Mouse (Mus musculus) heart, embryonic 12.5 days (tissue): ENCODE measurements around the gene Cradd. TPM values are rescaled to one million over a fixed set of nuclear protein-coding genes. Genes with fewer than 3 reads are reported as not detected.

Experiments used
- ATAC-seq: fragments of 200-750 bp; cut with Nextera tagmentation; 2 replicates; pipeline ENCODE4 v1.8.0; 2017; ENCODE audit warnings: moderate TSS enrichment, moderate library complexity; ENCODE audit not compliant: insufficient number of reproducible peaks, low FRiP score
- H3K27ac ChIP-seq: fragments of 300-500 bp; sonication (generic); 2 replicates; pipeline ENCODE4 v1.5.1; 2016; ENCODE audit warnings: mild to moderate bottlenecking, moderate library complexity; ENCODE audit not compliant: poor library complexity, severe bottlenecking
- H3K27me3 ChIP-seq: fragments of 300-500 bp; sonication (generic); replicated peaks from 2 replicates; pipeline ENCODE4 v1.6.1; 2016; ENCODE audit warnings: mild to moderate bottlenecking, moderate library complexity
- H3K36me3 ChIP-seq: fragments of 300-500 bp; sonication (generic); 2 replicates; pipeline ENCODE4 v1.6.1; 2016; ENCODE audit warnings: mild to moderate bottlenecking, moderate library complexity
- H3K4me1 ChIP-seq: fragments of 300-500 bp; sonication (generic); replicated peaks from 2 replicates; pipeline ENCODE4 v1.6.1; 2016; ENCODE audit warnings: mild to moderate bottlenecking
- H3K4me2 ChIP-seq: fragments of 300-500 bp; sonication (generic); 2 replicates; pipeline ENCODE4 v1.6.1; 2016; ENCODE audit warnings: mild to moderate bottlenecking, moderate library complexity
- H3K4me3 ChIP-seq: fragments of 300-500 bp; sonication (generic); 2 replicates; pipeline ENCODE4 v1.5.1; 2016; ENCODE audit warnings: mild to moderate bottlenecking
- H3K9ac ChIP-seq: fragments of 300-500 bp; sonication (generic); 2 replicates; pipeline ENCODE4 v1.6.1; 2016; ENCODE audit warnings: mild to moderate bottlenecking, moderate library complexity
- H3K9me3 ChIP-seq: fragments of 300-500 bp; sonication (generic); replicated peaks from 2 replicates; pipeline ENCODE4 v1.6.1; 2016; ENCODE audit warnings: mild to moderate bottlenecking, moderate library complexity
- WGBS: fragments of 180-500 bp; shearing (Covaris S2); methylation state at CpG from one replicate; pipeline ENCODE4 v1.1.7; 2016; 5-methylcytosine and 5-hydroxymethylcytosine counted together
- polyA plus RNA-seq: library from polyadenylated mRNA; unstranded; fragments of >200 nt; fragmentation: Nextera tagmentation; extraction: Ambion mirVana; gene quantifications from 2 replicates; pipeline ENCODE4 v1.2.1, GENCODE M21; 2016

Cradd gene
- polyA plus RNA-seq, 1 experiment from 2014 or later: 8.0 TPM

DNA sequence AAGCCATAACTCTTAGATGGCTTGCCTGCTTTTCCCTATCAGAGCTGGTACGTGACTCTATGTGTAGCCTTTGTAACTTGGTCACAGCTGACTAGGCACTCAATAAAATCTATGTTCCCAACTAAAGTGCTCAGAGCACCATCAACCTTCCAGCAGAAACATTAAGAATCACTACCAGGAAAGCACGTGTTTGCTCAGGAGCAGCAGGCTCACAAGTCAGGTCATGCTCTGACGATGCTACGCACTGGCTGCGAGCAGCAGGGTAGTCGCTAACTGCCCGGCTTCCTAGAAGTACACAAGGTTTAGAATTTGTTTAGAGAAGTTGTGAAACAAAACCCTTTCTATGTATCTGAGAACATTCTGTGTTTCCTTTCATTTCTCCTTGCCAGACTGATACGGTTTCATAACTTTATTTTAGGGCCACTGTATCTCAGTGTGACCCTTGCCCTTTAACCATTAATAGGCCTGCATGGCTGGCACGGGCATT lies 171.4 kb downstream of the Cradd start:
- H3K4me3 ChIP-seq: no peak overlapping the region
- H3K27me3 ChIP-seq: no peaks in the 10 kb centered on the region
- H3K4me2 ChIP-seq: no peak overlapping the region
- H3K36me3 ChIP-seq: no peaks in the 10 kb centered on the region
- peaks cover 7% of the 10 kb centered on the region for H3K4me1 ChIP-seq
- H3K27ac ChIP-seq: no peak overlapping the region
- WGBS: 83% methylated on average over 9 of the region's 9 CpGs
- H3K9ac ChIP-seq: no peak overlapping the region
- H3K9me3 ChIP-seq: no peaks in the 10 kb centered on the region
- ATAC-seq: no peak

DNA sequence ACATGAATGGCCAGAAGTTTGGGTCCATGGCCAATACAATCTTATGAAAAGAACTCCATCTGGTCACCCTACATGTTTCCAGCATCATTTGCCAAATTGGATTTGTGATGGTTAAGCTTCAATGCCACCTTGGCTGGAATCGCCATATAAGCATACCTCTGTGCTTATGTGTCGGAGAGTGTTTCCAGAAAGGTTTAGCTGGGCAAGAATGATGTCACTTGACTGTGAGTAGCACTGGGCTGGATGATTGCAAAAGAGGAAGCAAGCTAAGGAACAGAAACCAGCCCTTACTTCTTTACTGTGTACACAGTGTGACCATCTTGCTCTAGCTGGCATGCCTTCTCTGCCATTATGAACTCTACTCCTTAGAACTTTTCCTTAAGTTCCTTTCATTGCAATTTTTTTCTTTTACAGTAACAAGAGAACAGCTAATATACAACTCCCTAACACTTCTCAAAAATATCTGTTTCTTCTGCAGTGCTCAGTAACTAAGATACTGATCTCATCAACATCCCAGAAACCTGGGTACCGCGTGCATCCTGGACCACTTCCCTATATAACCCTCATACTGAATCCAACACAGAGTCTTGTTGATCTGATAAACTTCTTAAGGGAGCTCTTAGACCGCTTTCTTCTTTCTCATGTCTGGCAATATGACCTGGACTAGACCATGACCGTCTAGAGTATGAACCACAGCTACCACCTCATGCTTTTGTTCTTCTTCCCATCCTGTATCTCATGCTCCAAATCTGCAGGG lies 172.7 kb downstream of the Cradd start:
- no peak overlapping the region for H3K9ac ChIP-seq
- H3K27me3 ChIP-seq: no peaks in the 10 kb centered on the region
- H3K9me3 ChIP-seq: no peaks in the 10 kb centered on the region
- H3K4me2 ChIP-seq: no peak overlapping the region
- peaks cover 20% of the 10 kb centered on the region for H3K4me1 ChIP-seq
- H3K27ac ChIP-seq: no peak overlapping the region
- 84% methylated on average over 6 of the region's 6 CpGs for WGBS
- no peak for ATAC-seq
- no peaks in the 10 kb centered on the region for H3K36me3 ChIP-seq
- no peak overlapping the region for H3K4me3 ChIP-seq

DNA sequence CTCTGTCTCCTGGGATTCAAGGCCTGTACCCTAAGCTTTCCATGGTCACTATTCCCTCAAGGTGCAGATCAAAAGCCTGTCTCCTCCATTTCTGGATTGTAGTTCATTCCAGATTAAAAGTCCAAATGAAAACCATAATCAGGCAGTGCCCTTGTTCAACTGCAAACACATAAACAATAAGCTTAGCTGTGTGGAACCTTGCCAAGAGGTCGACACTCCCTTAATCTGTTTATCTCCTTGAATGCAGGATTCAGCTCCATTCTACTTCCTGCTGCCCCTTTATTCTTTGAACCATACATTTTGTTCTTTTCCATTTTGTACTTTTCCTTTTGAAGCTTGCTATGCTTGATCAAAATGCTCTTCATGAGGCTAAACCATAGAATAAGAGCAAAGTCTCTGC lies 174.3 kb downstream of the Cradd start:
- no peak overlapping the region for H3K9ac ChIP-seq
- H3K27ac ChIP-seq: no peak overlapping the region
- no peak overlapping the region for H3K4me3 ChIP-seq
- no peaks in the 10 kb centered on the region for H3K36me3 ChIP-seq
- no peaks in the 10 kb centered on the region for H3K9me3 ChIP-seq
- H3K4me1 ChIP-seq: peaks cover 31% of the 10 kb centered on the region
- 56% methylated on average over 1 of the region's 1 CpGs for WGBS
- H3K4me2 ChIP-seq: no peak overlapping the region
- ATAC-seq: no peak
- H3K27me3 ChIP-seq: no peaks in the 10 kb centered on the region

- 83% methylated on average over 3 of the region's 3 CpGs for WGBS
- Histone ChIP-seq H3K9ac (no peak overlapping the region), H3K4me2 (no peak overlapping the region), H3K4me3 (no peak overlapping the region), H3K27me3 (no peaks in the 10 kb centered on the region), H3K4me1 (peaks cover 40% of the 10 kb centered on the region), H3K36me3 (no peaks in the 10 kb centered on the region), H3K27ac (no peak overlapping the region), H3K9me3 (no peaks in the 10 kb centered on the region)
- ATAC-seq: no peak
Observed at GRCm38 (mm10) chr10:95148641-95149040, 175.3 kb downstream of the Cradd start.

DNA sequence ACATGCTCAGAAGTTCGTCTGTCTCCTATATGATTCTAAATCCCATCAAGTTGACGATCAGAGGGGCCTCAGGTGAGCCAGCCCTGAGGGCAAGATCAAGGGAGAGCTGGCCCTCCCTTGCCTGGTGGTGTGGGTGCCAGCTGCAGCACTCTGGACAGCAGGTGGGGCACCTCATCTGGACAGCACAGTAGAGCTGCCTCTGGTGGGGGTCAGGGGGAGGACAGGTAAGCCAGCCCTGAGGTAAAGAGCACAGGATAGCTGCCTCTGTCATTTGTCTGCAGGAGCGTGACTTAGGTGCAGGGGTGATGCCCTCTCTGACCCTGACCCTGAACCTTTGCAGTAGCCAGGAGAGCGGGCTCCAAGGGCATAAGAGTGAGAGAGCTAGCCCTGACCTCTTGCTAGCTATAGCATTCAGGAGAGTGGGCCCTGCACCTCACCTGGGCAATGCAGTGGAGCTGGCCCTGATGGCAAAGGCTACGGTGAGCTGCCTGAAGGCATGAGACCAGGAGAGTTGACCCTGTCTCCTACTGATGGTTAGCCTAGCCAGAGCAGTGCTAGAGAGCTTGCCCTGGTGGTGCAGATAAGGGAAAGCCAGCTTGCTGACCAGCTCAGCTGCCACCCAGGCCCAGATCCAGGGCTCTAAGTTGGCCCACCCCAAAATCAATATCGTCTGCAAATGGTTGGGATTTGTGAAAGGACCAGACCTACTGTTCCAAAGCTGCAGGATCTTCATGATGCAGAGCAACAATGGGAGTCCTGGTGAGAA lies 176.6 kb downstream of the Cradd start:
- no peaks in the 10 kb centered on the region for H3K27me3 ChIP-seq
- H3K9ac ChIP-seq: no peak overlapping the region
- H3K36me3 ChIP-seq: no peaks in the 10 kb centered on the region
- WGBS: 76% methylated on average over 6 of the region's 6 CpGs
- no peak for ATAC-seq
- no peak overlapping the region for H3K27ac ChIP-seq
- H3K4me2 ChIP-seq: no peak overlapping the region
- no peak overlapping the region for H3K4me3 ChIP-seq
- H3K4me1 ChIP-seq: peaks cover 47% of the 10 kb centered on the region
- H3K9me3 ChIP-seq: no peaks in the 10 kb centered on the region

GRCm38 (mm10) chr10:95146491-95146890 lies 177.4 kb downstream of the Cradd start:
- Histone ChIP-seq H3K9me3 (no peaks in the 10 kb centered on the region), H3K36me3 (no peaks in the 10 kb centered on the region), H3K27me3 (no peaks in the 10 kb centered on the region), H3K9ac (no peak overlapping the region), H3K4me3 (no peak overlapping the region), H3K4me1 (peaks cover 52% of the 10 kb centered on the region), H3K4me2 (no peak overlapping the region), H3K27ac (peak overlapping the region; percentile 13; the same call in 1 of the 2 replicates)
- 57% methylated on average over 5 of the region's 5 CpGs for WGBS
- ATAC-seq: no peak

DNA sequence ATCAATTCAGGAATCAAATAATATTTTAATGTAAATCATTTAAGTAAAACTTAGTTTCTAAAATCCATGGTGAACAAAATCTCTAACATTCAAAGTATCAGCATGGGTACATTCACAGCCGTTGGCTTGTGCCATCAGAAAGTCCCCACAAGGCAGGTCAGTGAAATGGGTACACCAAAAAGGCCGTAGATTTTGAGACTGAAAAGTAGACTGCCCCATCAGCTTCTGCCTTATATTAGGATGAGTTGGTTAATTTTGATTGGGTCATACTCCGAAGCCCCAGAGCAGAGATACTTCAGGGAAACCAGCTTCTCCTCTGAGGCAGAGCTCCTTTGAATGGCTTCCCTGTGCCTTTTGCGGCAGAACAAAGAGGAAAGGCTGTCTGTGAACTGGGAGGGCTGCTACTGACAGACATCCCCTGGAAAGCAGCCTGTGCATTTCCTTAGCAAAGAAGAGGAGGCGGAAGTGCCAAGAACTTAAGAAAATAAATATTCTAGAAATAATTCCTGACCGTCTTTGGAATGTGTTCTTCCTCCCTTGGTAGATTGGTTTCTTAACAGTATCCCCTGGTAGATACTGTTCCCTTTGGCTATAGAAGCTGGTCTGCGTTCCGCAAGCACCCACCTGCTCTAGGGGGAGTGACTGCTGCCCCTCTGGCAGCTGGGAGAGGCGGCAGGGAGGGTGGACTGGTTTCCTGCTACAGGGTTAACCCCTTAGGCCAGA lies 178.6 kb downstream of the Cradd start:
- WGBS: 45% methylated on average over 9 of the region's 9 CpGs
- no peaks in the 10 kb centered on the region for H3K36me3 ChIP-seq
- no peak for ATAC-seq
- H3K27ac ChIP-seq: peak overlapping the region; percentile 22
- no peaks in the 10 kb centered on the region for H3K9me3 ChIP-seq
- H3K27me3 ChIP-seq: no peaks in the 10 kb centered on the region
- H3K9ac ChIP-seq: no peak overlapping the region
- H3K4me3 ChIP-seq: no peak overlapping the region
- H3K4me2 ChIP-seq: peak overlapping the region; percentile 23; the same call in 1 of the 2 replicates
- H3K4me1 ChIP-seq: peaks cover 61% of the 10 kb centered on the region

DNA sequence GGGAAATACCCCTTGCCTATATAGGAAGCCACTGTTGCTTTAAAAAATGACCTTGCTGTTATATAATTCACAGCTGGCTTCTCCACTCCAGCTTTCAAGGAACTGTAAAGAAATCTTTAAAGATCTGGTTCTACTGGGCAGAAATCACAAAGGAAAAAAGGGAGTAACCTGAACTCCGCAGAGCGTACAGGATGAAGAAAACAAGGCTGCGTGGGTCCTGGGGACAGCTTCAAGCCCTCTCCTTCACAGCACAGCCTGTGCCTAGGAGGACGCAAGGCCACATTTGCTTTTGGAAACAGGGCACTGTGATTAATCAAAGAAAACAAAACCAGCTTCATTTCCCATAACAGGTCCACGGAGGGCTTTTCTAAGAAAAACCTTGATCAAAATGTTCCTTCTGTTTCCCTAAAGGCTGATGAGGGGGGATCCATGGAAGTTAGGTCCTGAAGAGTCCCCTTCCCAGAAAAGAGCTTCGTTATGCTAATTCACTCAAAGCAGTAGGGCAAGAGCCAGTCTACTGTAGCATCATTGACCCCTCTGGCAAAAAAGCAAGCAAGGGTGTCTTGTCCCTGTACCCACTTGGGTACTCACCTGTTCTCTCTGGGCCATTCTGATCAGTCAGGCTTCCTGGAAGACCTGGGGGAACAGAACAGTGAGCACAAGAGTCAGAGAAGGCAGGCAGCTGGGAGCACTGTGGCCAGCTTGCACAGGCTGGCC lies 179.4 kb downstream of the Cradd start:
- H3K4me2 ChIP-seq: no peak overlapping the region
- ATAC-seq: no peak
- no peaks in the 10 kb centered on the region for H3K36me3 ChIP-seq
- peak overlapping the region; percentile 92 for H3K27ac ChIP-seq
- no peaks in the 10 kb centered on the region for H3K9me3 ChIP-seq
- H3K27me3 ChIP-seq: no peaks in the 10 kb centered on the region
- peaks cover 63% of the 10 kb centered on the region for H3K4me1 ChIP-seq
- no peak overlapping the region for H3K4me3 ChIP-seq
- WGBS: 71% methylated on average over 6 of the region's 6 CpGs
- H3K9ac ChIP-seq: no peak overlapping the region

DNA sequence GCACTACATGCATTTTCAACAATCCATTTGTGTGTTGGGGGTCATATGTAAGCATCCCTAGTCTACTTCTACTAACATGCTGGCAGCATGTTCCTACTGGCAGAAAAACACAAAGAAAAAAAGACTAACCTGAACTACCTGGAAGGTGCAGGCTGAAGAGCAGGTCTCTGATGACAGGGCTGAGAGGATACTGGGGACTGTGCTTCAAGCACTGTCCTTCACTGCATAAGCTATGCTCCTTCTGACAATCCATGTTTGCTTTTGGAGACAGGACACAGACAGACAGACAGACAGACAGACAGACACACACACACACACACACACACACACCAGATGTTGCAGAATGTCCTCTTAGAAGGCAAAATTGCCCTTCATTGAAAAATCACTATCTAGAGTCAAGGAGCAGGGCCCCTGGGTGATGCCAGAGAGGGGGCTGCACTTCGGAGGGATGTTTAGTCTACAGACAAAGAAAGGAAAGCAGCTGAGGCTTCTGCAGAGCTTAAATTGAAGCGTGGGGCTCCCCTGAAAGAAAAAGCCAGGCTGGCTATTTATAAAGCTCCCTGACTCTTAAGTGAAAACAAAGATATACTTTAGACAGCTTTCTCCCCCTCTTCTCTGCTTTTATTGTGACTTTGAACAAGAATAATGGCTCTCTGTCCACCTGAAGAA lies 180.4 kb downstream of the Cradd start:
- 0 out of 2 replicates have a peak, but pooled peaks have one; percentile 7 for ATAC-seq
- Histone ChIP-seq H3K4me2 (peak overlapping the region; percentile 18; the same call in 1 of the 2 replicates), H3K9me3 (no peaks in the 10 kb centered on the region), H3K4me3 (no peak overlapping the region), H3K36me3 (no peaks in the 10 kb centered on the region), H3K27me3 (no peaks in the 10 kb centered on the region), H3K4me1 (peaks cover 67% of the 10 kb centered on the region), H3K9ac (peak overlapping the region; percentile 14; the same call in 1 of the 2 replicates), H3K27ac (peak overlapping the region; percentile 92)
- 16% methylated on average over 2 of the region's 2 CpGs for WGBS

- H3K9ac ChIP-seq: 0 out of 2 replicates have a peak overlapping the region, but pooled peaks have one; percentile 14
- H3K4me3 ChIP-seq: no peak overlapping the region
- WGBS: 12% methylated on average over 11 of the region's 11 CpGs
- no peaks in the 10 kb centered on the region for H3K27me3 ChIP-seq
- no peaks in the 10 kb centered on the region for H3K9me3 ChIP-seq
- peaks cover 67% of the 10 kb centered on the region for H3K4me1 ChIP-seq
- H3K27ac ChIP-seq: peak overlapping the region; percentile 92
- no peaks in the 10 kb centered on the region for H3K36me3 ChIP-seq
- peak overlapping the region; percentile 18 for H3K4me2 ChIP-seq
- peak; percentile 85 for ATAC-seq
Observed at GRCm38 (mm10) chr10:95142844-95143435, 181.0 kb downstream of the Cradd start.
